ENCODE assay signal across 8 mouse cellular contexts in the genomic region with DNA sequence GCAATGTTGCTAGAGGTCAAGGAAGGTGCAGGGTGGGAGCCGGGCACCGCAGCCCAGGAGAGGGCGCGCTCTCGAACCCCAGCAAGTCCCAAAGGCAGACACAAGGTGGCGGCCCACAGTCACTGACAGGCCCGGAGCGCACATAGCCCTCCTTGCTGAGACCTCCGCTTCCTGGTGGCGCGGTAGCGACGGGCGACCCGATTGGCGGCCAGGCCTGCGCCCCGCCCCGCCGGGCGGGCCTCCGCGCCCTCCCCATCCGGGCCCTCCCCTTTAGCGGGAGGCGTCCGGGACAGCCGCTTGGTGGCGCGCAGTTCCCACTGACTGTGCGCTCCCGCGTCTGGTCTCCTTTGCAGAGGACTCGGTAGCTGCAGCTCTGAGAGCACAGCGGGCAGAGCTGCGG. TPM values are rescaled to one million over a fixed set of nuclear protein-coding genes. Genes with fewer than 3 reads are reported as not detected.
DNase-seq lines count a peak whose midpoint lies in the region; ATAC-seq lines count a peak whose summit lies in the region.

A gene (plus strand): TSS at position 340 of the 400 bp plus-strand sequence.

- H3K9me3 ChIP-seq in forebrain, embryonic 10.5 days = peaks cover 36% of the 10 kb centered on the region
- no peaks in the 10 kb centered on the region for H3K9me3 ChIP-seq in liver, embryonic 16.5 days (replicated peaks; ENCODE audit: control insufficient read depth, low read length)

- H3K36me3 ChIP-seq in forebrain, embryonic 10.5 days (replicated peaks) = no peaks in the 10 kb centered on the region
- no peaks in the 10 kb centered on the region for H3K36me3 ChIP-seq in liver, embryonic 16.5 days (ENCODE audit: control insufficient read depth, insufficient read depth)

- H3K4me1 ChIP-seq in forebrain, embryonic 10.5 days = no peaks in the 10 kb centered on the region
- no peaks in the 10 kb centered on the region for H3K4me1 ChIP-seq in liver, embryonic 16.5 days (ENCODE audit: control insufficient read depth, low read depth, low read length)

- peak within 1 kb of the TSS; percentile 17; the same call in 1 of the 2 replicates for H3K4me2 ChIP-seq in liver, embryonic 16.5 days (ENCODE audit: low read depth, low read length)

- ATAC-seq in liver, embryonic 16.5 days (ENCODE audit: low read depth) = peak; percentile 16; the same call in 1 of the 2 replicates

- no peak within 1 kb of the TSS for H3K9ac ChIP-seq in liver, embryonic 16.5 days (ENCODE audit: low read depth, low read length)

- intact Hi-C loops in heart, postnatal 10 days (cut with DNase I) = no loop called here

- H3K27ac ChIP-seq in forebrain, embryonic 10.5 days = peak within 1 kb of the TSS; percentile 66; the same call in 1 of the 2 replicates
- H3K27ac ChIP-seq in liver, embryonic 16.5 days (ENCODE audit: low read length) = no peak within 1 kb of the TSS

- peak within 1 kb of the TSS; percentile 54 for H3K4me3 ChIP-seq in forebrain, embryonic 10.5 days
- peak within 1 kb of the TSS; percentile 35 for H3K4me3 ChIP-seq in liver, embryonic 16.5 days (ENCODE audit: low read depth, low read length)

- WGBS in forebrain, embryonic 10.5 days = 6% methylated on average over 30 of the region's 36 CpGs
- 8% methylated on average over 36 of the region's 36 CpGs for WGBS in liver, embryonic 16.5 days (ENCODE audit: insufficient replicate concordance)

- peak; percentile 63 for DNase-seq in adrenal gland, postnatal 25 days
- peak; percentile 46 for DNase-seq in forebrain, embryonic 10.5 days (ENCODE audit: extremely low spot score, low spot score)
- peak; percentile 34 to 39 for DNase-seq in heart, postnatal 10 days
- DNase-seq in kidney, postnatal 25 days = peak; percentile 8 to 34
- peak; percentile 40 for DNase-seq in ovary, adult 18-20 months (ENCODE audit: low spot score)
- peak; percentile 56 to 64 for DNase-seq in urinary bladder, postnatal 4 days (ENCODE audit: low spot score in 2 of 2)
- no peak for DNase-seq in spleen, postnatal 10 days (ENCODE audit: low spot score in 2 of 2)

- H3K27me3 ChIP-seq in forebrain, embryonic 10.5 days (ENCODE audit: poor library complexity, severe bottlenecking) = no peaks in the 10 kb centered on the region
- H3K27me3 ChIP-seq in liver, embryonic 16.5 days (ENCODE audit: control insufficient read depth, insufficient read depth, low read depth, low read length) = no peaks in the 10 kb centered on the region

RNA-seq across cellular contexts. Expression of the gene that starts here (rescaled TPM):
- 1.2 and 1.9 TPM in 2 replicates for total RNA-seq in adrenal gland, postnatal 25 days (2021)
- 2.8 TPM in 2 replicates for polyA plus RNA-seq in forebrain, embryonic 10.5 days (2016; fragmentation: Nextera tagmentation; extraction: Ambion mirVana)
- total RNA-seq in heart, postnatal 10 days (2021) = under 1 TPM; 0.22 to 0.77 TPM
- polyA plus RNA-seq in liver, embryonic 16.5 days (2015; fragmentation: Nextera tagmentation; extraction: Ambion mirVana) = 0.07 and 0.21 TPM in 2 replicates

Comparison
In these comparisons a context has a peak if more than half of its experiments do, and no peak if none do; other contexts are left out.
1. Peak in DNase-seq in heart, postnatal 10 days; RNA of the gene not detected or under 1 TPM.
2. Peak in ATAC-seq, H3K4me3 ChIP-seq and H3K4me2 ChIP-seq in liver, embryonic 16.5 days; RNA of the gene not detected or under 1 TPM.
3. DNase-seq: peak in adrenal gland, postnatal 25 days (single experiment), forebrain, embryonic 10.5 days (single experiment), kidney, postnatal 25 days (2 of 2), ovary, adult 18-20 months (single experiment) and urinary bladder, postnatal 4 days (2 of 2); none in spleen, postnatal 10 days (0 of 2).